Mouse (Mus musculus) intestine, embryonic 16.5 days (tissue): ENCODE measurements around the gene Olfr368. TPM values are rescaled to one million over a fixed set of nuclear protein-coding genes. Genes with fewer than 3 reads are reported as not detected.

Experiments
- ATAC-seq: fragments of 200-750 bp; cut with Nextera tagmentation; 2 replicates; pipeline ENCODE4 v1.8.0; 2017; ENCODE audit warnings: moderate TSS enrichment, moderate library complexity
- H3K27ac ChIP-seq: fragments of 300-500 bp; sonication (generic); 2 replicates; pipeline ENCODE4 v1.5.1; 2014; ENCODE audit warnings: mild to moderate bottlenecking, low read length
- H3K27me3 ChIP-seq: fragments of 300-500 bp; sonication (generic); replicated peaks from 2 replicates; pipeline ENCODE4 v1.6.1; 2014; ENCODE audit warnings: low read length, control low read depth, mixed read lengths; ENCODE audit not compliant: control insufficient read depth, insufficient read depth
- H3K36me3 ChIP-seq: fragments of 300-500 bp; sonication (generic); 2 replicates; pipeline ENCODE4 v1.6.1; 2014; ENCODE audit warnings: low read length, control low read depth; ENCODE audit not compliant: control insufficient read depth, insufficient read depth
- H3K4me1 ChIP-seq: fragments of 300-500 bp; sonication (generic); 2 replicates; pipeline ENCODE4 v1.6.1; 2014; ENCODE audit warnings: low read length, control low read depth, mixed read lengths; ENCODE audit not compliant: control insufficient read depth, insufficient read depth
- H3K4me2 ChIP-seq: fragments of 300-500 bp; sonication (generic); 2 replicates; pipeline ENCODE4 v1.6.1; 2014; ENCODE audit warnings: low read depth, low read length, control low read depth
- H3K4me3 ChIP-seq: fragments of 300-500 bp; sonication (generic); 2 replicates; pipeline ENCODE4 v1.5.1; 2014; ENCODE audit warnings: mild to moderate bottlenecking, low read length
- H3K9ac ChIP-seq: fragments of 300-500 bp; sonication (generic); 2 replicates; pipeline ENCODE4 v1.6.1; 2014; ENCODE audit warnings: low read depth, low read length
- H3K9me3 ChIP-seq: fragments of 300-500 bp; sonication (generic); 2 replicates; pipeline ENCODE4 v1.6.1; 2016; ENCODE audit warnings: low read length, control low read depth; ENCODE audit not compliant: control insufficient read depth
- WGBS: fragments of 180-500 bp; shearing (Covaris S2); extraction: QIAGEN DNeasy Blood & Tissue Kit; methylation state at CpG from one replicate; pipeline ENCODE4 v1.1.7; 2014; 5-methylcytosine and 5-hydroxymethylcytosine counted together
- polyA plus RNA-seq: library from polyadenylated mRNA; unstranded; fragments of >200 nt; fragmentation: Nextera tagmentation; extraction: Ambion mirVana; gene quantifications from 2 replicates; pipeline ENCODE4 v1.2.1, GENCODE M21; 2015

The Olfr368 gene
- polyA plus RNA-seq, 1 experiment from 2014 or later, result not detected

DNA sequence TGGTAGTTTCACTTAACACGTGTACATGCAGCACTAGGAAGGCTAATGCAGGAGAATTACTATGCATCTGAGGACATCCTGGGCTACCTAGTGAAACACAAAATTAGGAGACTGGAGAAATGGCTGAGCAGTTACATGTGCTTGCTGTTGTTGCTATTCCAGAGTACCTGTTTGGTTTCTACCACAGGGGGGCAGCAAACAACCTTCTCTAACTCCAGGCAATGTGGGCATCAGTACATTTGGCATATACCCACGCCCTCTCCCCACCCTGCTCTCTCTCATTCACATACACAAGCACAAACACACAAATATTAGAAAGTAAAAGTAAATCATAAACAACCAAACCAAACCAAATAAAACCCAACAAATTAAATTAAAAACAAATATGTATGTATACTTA lies 53.9 kb downstream of the Olfr368 start:
- Histone ChIP-seq H3K9ac (no peak overlapping the region), H3K27me3 (no peaks in the 10 kb centered on the region), H3K27ac (no peak overlapping the region), H3K4me2 (no peak overlapping the region), H3K36me3 (0 out of 2 replicates have a peak, but pooled peaks cover 8% of the 10 kb centered on the region), H3K4me1 (no peaks in the 10 kb centered on the region), H3K4me3 (no peak overlapping the region), H3K9me3 (no peaks in the 10 kb centered on the region)
- ATAC-seq, result no peak
- WGBS, result 56% methylated on average over 2 of the region's 2 CpGs

Other genes starting within 250 kb of the Olfr368 start
- not detected in 2 replicates for gene Olfr361, start 237.2 kb upstream of the Olfr368 start, polyA plus RNA-seq
- gene Olfr362, start 208.6 kb upstream of the Olfr368 start, polyA plus RNA-seq, result not detected in 2 replicates
- not detected in 2 replicates for gene Olfr364-ps1, start 187.2 kb upstream of the Olfr368 start, polyA plus RNA-seq
- gene Olfr365, start 138.3 kb upstream of the Olfr368 start, polyA plus RNA-seq, result not detected in 2 replicates
- not detected in 2 replicates for gene Olfr366, start 114.9 kb upstream of the Olfr368 start, polyA plus RNA-seq
- gene Pdcl, start 32.8 kb downstream of the Olfr368 start, polyA plus RNA-seq, result 30.1 and 30.6 TPM in 2 replicates
- 8.3 and 8.6 TPM in 2 replicates for gene Rc3h2, start 96.4 kb downstream of the Olfr368 start, polyA plus RNA-seq
- gene Zbtb26, start 116.6 kb downstream of the Olfr368 start, polyA plus RNA-seq, result 4.2 and 4.5 TPM in 2 replicates
- gene Zbtb6, start 116.7 kb downstream of the Olfr368 start, polyA plus RNA-seq, result 6.1 TPM in 2 replicates
- 23.3 and 27.2 TPM in 2 replicates for gene Rabgap1, start 116.8 kb downstream of the Olfr368 start, polyA plus RNA-seq
- 0.46 and 0.64 TPM in 2 replicates for gene Gpr21, start 189.8 kb downstream of the Olfr368 start, polyA plus RNA-seq